Mouse (Mus musculus) megakaryocyte-erythroid progenitor cell, adult 5-6 weeks (primary cell): ENCODE measurements at regions not wholly inside any gene's neighbourhood (a gene's known extent, or its start where the extent isn't known, plus 50 kb on each side); places are given as distances from the start of the nearest gene placed in this dataset.
"Not testable (repeated sequence)": the region's sequence is repeated elsewhere in the genome, so short reads cannot be mapped to it uniquely, and the experiment has no call there.

Source experiments
- ATAC-seq: replicated peaks from 2 replicates; pipeline ENCODE4 v1.8.0; 2016; ENCODE audit warnings: mild to moderate bottlenecking, inconsistent platforms; ENCODE audit not compliant: severe bottlenecking, poor library complexity, low FRiP score, low TSS enrichment

- not testable (repeated sequence) for ATAC-seq
These were observed 77.1 kb downstream of the Olfr721-ps1 start for GRCm38 (mm10) chr14:14478159-14478558.

GRCm38 (mm10) chr14:14481840-14482239, 80.7 kb downstream of the Olfr721-ps1 start:
- peak; percentile 84 for ATAC-seq

DNA sequence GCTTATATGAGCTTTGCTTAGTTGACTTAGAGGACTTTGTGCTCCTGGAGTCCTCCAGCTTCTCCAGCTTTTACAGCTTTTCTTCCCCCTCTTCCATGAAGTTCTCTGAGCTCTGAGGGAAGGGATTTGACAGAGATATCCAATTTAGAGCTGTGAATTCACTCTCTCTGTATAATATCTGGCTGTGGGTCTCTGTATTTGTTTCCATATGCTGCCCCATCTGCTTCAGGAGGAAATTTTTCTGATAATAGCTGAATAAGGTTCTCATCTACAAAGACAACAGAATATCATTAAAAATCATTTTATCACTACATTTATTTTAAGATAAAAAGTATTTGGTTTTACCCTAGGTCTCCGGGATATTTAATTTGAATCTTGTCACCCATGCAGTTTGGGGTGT, 85.3 kb downstream of the Olfr721-ps1 start:
- no peak for ATAC-seq

DNA sequence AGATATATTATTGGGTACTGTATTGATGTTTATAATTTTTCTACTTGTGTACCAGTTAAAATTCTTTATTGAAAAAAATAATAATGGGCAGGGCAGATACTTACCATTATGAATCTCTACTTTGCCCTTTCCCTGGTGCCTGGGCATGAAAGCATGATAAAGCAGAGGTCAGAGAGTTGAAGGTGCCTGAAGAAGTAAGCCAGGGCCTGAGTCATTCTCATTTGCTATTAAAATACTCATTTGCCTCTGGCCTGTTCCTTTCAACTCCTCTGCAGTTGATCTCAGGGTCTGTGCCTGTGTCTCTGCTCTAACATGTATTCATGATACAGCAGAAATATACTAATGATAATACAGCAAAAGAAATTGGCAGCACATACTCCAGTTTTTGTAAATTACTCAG, 89.4 kb downstream of the Olfr721-ps1 start:
- ATAC-seq, result no peak

GRCm38 (mm10) chr14:14492041-14492440, 90.9 kb downstream of the Olfr721-ps1 start:
- no peak for ATAC-seq

DNA sequence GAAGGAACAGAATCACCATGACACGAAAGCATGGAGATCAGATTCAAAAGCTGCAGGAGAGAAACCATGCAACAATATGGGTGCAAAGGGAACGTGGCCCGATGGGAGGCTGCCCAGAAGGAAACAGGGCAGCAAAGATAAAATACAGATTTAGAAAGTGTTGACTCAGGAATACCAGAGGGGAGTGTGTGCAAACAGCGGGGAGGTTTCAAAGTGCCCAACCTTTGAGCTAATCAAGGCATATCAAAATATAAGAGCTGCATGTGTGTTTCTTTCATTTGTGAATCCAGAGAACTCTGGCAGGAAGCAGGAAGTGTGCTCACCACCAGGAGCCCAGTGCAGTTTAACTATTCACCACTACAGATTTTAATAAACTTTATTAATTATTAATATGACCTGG, 110.8 kb downstream of the Olfr721-ps1 start:
- no peak for ATAC-seq

GRCm38 (mm10) chr14:14513056-14513455, 112.0 kb downstream of the Olfr721-ps1 start:
- ATAC-seq, result no peak

- no peak for ATAC-seq
These were observed 112.4 kb downstream of the Olfr721-ps1 start for GRCm38 (mm10) chr14:14513498-14513897.

GRCm38 (mm10) chr14:14514440-14515172, 113.5 kb downstream of the Olfr721-ps1 start:
- 0 out of 2 replicates have a peak, but pooled peaks have one; percentile 51 for ATAC-seq

DNA sequence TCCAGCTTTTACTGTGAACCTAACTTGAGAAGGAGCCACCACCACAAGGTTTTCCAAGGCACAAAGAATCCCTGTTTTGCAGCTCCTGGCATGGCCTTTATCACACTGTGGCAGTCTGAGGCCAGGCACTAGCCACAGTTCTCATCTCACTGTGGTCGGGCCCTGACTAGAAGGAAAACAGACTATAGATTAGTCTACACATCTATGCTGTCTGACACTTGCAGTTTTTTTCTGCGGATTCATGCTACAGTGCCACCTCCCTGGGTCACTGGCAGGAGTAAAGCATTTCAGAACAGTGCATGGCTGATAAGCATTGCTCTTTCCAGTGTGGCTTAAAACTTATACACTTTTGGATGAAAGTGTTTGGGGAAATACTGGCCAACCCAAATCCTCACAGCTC, 114.3 kb downstream of the Olfr721-ps1 start:
- ATAC-seq, result peak; percentile 92

DNA sequence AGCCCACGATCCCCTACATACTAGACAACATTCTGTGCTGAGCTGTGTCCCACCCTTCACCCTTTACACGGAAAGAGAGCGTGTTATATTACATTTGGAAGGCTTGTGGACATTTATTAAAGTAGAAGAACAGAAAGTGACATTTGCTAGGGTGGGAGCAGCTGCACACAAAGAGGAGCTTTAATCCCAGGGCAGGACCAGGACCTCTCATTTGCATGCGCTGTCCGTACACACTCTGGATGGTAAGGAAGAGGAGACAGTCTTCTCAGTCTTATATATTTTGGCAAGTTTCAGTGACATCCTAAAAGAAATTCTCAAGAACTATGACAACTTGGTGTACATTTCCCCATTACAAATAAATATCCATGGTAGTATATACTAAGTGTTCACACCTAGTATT, 114.8 kb downstream of the Olfr721-ps1 start:
- ATAC-seq, result no peak

DNA sequence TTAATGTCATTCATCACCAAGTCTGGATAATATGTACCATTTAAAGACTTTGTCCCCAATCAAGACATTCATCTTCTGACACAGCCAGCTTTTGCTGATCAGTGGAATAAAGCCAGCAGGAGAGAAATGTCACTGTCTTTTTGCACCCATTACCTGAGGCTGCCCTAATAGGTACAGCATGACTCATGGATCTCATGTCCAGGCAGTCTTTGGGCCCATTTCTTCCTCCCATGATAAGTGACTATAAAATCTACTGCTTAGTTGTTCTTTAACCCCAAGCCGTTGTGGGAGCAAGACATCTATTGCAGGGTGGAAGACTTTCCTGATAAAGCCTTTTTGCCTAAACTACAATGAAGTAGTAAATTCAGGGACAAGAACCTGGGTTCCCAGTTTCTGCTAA, 116.9 kb downstream of the Olfr721-ps1 start:
- no peak for ATAC-seq

GRCm38 (mm10) chr14:14518841-14519240, 117.7 kb downstream of the Olfr721-ps1 start:
- ATAC-seq, result no peak

DNA sequence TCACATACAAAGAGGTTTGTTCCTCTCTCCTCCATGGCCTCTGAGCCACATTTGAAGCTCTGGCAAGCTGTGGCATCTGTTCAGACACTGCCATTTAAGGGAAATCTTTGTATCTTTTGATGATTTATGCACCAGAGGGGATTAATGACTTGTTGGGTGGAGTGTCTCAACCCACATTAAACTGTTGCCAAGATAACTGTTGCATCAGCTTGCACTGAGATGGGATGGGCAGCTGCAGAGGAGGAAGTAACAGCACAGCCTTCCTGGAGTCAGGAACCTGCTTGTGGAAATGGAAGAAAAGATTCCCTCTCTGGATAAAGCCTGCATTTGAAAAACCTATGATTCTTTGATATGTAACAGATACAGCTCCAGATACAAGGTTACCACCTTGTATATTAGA, 119.1 kb downstream of the Olfr721-ps1 start:
- no peak for ATAC-seq

DNA sequence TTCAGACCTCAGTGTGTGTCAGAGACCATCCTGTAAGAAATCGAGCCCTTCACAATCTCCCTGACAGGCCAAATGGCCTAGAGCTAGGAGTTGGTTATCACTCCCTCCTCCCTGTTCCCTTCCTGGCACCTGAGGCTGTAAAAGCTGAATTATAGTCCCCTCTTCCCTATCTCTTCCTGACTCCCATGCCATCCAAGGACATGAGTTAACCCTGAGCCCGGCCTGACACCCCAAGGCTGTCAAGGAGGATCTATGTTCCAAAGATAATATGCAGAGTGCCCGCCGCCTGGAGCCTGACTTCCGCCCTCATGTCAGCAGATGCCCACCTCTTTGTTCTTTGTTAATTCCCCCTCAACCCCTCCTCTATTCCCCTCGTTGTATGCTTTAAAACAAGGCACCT, 120.2 kb downstream of the Olfr721-ps1 start:
- not testable (repeated sequence) for ATAC-seq

- ATAC-seq, result no peak
These were observed 124.1 kb downstream of the Olfr721-ps1 start for GRCm38 (mm10) chr14:14525225-14525624.

- ATAC-seq, result no peak
These were observed 127.3 kb downstream of the Olfr721-ps1 start for GRCm38 (mm10) chr14:14528437-14528836.

GRCm38 (mm10) chr14:14541206-14541605, 140.1 kb downstream of the Olfr721-ps1 start:
- peak; percentile 50; the same call in 1 of the 2 replicates for ATAC-seq

- no peak for ATAC-seq
These were observed 140.6 kb downstream of the Olfr721-ps1 start for GRCm38 (mm10) chr14:14541705-14542104.

DNA sequence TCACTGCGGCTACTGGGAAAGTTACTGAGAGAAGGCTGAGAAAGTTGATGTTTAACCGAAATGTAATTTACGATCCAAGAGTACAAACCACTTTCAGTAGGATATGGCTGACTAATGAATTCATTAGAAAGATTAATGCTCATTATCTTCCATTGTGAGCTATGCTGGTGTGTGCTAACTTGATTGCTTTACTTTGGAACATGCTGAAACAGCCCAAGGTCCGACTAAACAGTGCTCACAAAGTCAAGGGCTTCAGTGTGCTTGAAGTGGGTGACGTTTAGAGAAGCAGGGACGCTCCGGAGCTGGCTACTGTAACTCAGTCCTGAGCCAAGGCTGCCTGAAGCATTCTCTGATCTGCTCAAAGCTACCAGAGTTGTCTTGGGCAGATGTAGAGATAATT, 143.1 kb downstream of the Olfr721-ps1 start:
- ATAC-seq, result no peak

DNA sequence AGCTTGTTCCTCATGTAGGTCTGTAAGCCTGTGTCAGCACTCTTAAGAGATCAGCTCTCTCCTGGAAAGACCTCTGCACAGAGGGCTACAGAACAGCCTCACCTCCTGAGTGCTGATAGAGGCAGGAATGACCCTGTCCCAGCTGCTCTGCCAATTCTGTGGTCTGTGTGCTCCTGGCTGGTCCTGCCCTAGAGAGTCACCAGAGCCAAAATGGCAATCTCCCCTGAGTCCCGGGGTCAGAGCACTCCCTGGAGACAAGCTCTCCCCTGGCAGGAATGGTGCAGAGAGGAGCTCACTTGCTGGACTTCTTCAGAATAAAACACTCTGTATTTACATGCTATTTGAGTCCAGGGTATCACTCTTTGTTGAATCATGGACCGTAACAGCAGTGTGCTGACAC, 149.9 kb upstream of the Slc4a7 start:
- ATAC-seq, result no peak

DNA sequence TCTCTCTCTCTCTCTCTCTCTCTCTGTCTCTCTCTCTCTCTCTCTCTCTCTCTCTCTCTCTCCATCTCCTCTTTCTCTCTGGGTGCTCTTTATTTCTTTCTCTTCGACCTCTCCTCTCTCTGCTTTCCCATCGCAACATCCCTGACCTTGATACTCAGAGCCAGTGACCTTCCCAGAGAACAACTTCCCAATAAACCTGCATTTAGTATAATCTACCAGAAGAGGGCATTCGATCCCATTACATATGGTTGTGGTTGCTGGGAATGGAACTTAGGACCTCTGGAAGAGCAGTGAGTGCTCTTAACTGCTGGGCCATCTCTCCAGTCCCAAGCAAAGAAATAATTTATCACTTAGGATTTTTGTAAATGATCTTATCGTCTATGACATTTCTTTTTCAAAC, 127.2 kb upstream of the Slc4a7 start:
- ATAC-seq, result no peak; the same call in 1 of the 2 replicates
